Mouse (Mus musculus) ES-E14 (cell line): Measurements from ENCODE around the gene Gm10134.

ENCODE experiments used
- HCFC1 ChIP-seq: IDR thresholded peaks from 2 replicates; pipeline ENCODE4 v1.6.1; 2012; ENCODE audit warnings: low read length, inconsistent platforms, borderline replicate concordance; ENCODE audit not compliant: insufficient read depth
- MAFK ChIP-seq: IDR thresholded peaks from 2 replicates; pipeline ENCODE4 v1.6.1; 2014; ENCODE audit warnings: mild to moderate bottlenecking, low read depth, low read length, inconsistent platforms; ENCODE audit not compliant: insufficient read depth

- TF ChIP-seq HCFC1 (no peak), MAFK (no peak)
Observed at GRCm38 (mm10) chr2:28538817-28539128, 32.9 kb downstream of the Gm10134 start.
